Mouse (Mus musculus) myocyte (in vitro differentiated cells): Measurements from ENCODE around the gene Otx1.

Source experiments
- CEBPB ChIP-seq: IDR thresholded peaks from 2 replicates; pipeline ENCODE4 v1.6.1; 2011; ENCODE audit warnings: mild to moderate bottlenecking, moderate library complexity; ENCODE audit not compliant: poor library complexity, insufficient read depth, severe bottlenecking
- POLR2A ChIP-seq: IDR thresholded peaks from one replicate; pipeline ENCODE4 v1.6.1; 2011; ENCODE audit warnings: low read depth, mild to moderate bottlenecking, control low read depth, moderate library complexity; ENCODE audit not compliant: insufficient read length
- TCF12 ChIP-seq: IDR thresholded peaks from one replicate; pipeline ENCODE4 v1.6.1; 2011; ENCODE audit warnings: mild to moderate bottlenecking, control low read depth; ENCODE audit not compliant: poor library complexity, insufficient read depth, severe bottlenecking

DNA sequence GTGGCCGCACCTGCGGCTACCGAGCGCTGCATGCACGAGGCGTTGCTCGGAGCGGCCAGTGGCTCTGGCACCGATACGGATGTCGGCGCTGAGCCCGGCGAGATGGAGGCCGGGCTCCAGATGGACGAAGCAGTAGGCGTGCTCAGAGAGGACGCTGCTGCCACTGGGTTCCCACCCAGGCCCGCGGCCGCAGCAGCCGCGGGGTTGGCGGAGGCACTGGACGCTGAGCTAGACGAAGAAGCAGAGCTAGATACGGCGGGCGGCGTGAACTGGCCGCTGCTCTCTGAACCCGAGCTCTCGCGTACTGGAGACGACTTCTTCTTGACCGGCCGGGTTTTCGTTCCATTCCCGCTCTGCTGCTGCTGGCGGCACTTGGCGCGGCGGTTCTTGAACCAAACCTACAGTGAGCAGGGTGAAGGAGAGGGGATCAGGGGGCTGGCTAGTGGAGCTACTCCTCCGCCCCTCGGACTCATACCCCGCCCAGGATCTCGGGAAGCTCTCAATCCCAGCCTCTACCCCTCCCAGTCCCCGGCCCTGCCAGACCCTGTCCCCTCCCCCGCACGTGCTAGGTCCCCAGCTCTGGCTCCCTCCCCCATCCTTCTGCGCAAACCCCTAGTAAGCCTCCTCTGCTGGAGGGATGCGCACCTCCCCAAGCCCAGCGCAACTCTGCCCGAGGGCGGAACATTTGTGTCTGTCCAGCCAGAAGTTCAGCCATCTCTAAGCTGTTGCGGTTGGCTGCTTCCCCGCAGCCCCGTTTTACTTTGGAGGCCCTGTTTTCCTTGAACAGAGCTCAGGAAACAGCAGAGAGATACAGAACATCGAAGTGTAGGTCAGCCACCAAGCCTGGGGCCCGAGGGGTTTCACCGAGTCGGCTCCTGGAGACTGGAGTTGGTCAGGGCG lies 5.8 kb downstream of the Otx1 start:
- no peak for TF ChIP-seq TCF12
- no peak for TF ChIP-seq POLR2A
- no peak for TF ChIP-seq CEBPB
